Comparison of ENCODE assay signal across 11 mouse cellular contexts in the genomic region with DNA sequence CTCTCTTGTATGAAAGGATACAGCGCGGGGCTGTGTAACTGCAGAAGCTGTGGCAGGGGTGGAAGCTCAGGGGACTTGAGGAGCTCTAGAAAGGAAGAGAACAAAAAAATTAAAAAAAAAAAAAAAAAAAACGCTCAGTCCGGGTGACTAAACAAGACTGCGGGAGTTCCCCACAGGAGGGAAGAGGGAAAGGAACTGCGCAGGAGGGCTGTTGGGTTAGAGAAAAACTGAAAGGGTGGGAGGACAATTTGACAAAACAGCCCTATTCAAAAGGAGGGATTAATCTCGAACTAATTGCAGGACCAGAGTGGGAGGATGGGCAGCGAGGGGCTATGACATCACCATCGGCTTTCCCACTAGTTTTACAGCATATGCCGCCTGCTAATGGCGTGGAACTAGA. TPM values are rescaled to one million over a fixed set of nuclear protein-coding genes. Genes with fewer than 3 reads are reported as not detected.
DNase-seq lines count a peak whose midpoint lies in the region; ATAC-seq and TF ChIP-seq lines count a peak whose summit lies in the region.
"Had no signal": no experiment of that assay in that cellular context is flagged by ENCODE, and none has a peak within 500 bp of the region (broad histone marks: within the 10 kb centered on the region; RNA-seq: fewer than 3 reads in every experiment).

No protein-coding gene starts in this region.

- H3K9me3 ChIP-seq in hindbrain, embryonic 11.5 days (ENCODE audit: control insufficient read depth, low read length), result no peaks in the 10 kb centered on the region
- H3K9me3 ChIP-seq in hindbrain, embryonic 10.5 days, result no peaks in the 10 kb centered on the region
- H3K9me3 ChIP-seq in embryonic facial prominence, embryonic 14.5 days (ENCODE audit: control insufficient read depth, low read length), result no peaks in the 10 kb centered on the region
- H3K9me3 ChIP-seq in hindbrain, postnatal 0 days (ENCODE audit: low read length), result no peaks in the 10 kb centered on the region

- H3K4me1 ChIP-seq in hindbrain, embryonic 11.5 days (replicated peaks; ENCODE audit: control insufficient read depth, insufficient read depth, low read length), result no peaks in the 10 kb centered on the region
- peaks cover 5% of the 10 kb centered on the region; the same call in 1 of the 2 replicates for H3K4me1 ChIP-seq in hindbrain, embryonic 10.5 days (replicated peaks)
- no peaks in the 10 kb centered on the region; the same call in 1 of the 2 replicates for H3K4me1 ChIP-seq in embryonic facial prominence, embryonic 14.5 days (ENCODE audit: control insufficient read depth, insufficient read depth, low read length)
- H3K4me1 ChIP-seq in hindbrain, postnatal 0 days (ENCODE audit: insufficient read depth, low read length), result no peaks in the 10 kb centered on the region
- peaks cover 6% of the 10 kb centered on the region; the same call in 1 of the 2 replicates for H3K4me1 ChIP-seq in olfactory bulb, adult 2 months (ENCODE audit: control insufficient read depth, insufficient read depth, low read length)

- H3K9ac ChIP-seq in hindbrain, embryonic 11.5 days (ENCODE audit: low read depth, low read length), result no peak overlapping the region
- H3K9ac ChIP-seq in embryonic facial prominence, embryonic 14.5 days (ENCODE audit: low read depth, low read length), result no peak overlapping the region; the same call in 1 of the 2 replicates
- H3K9ac ChIP-seq in hindbrain, postnatal 0 days (replicated peaks; ENCODE audit: low read length), result no peak overlapping the region
- H3K9ac ChIP-seq: heart, embryonic 12.5 days had no signal

- no peak overlapping the region; the same call in 1 of the 2 replicates for H3K4me2 ChIP-seq in hindbrain, embryonic 11.5 days (replicated peaks; ENCODE audit: low read depth, low read length)
- peak overlapping the region; percentile 4; the same call in 1 of the 2 replicates for H3K4me2 ChIP-seq in embryonic facial prominence, embryonic 14.5 days (ENCODE audit: low read depth, low read length)
- peak overlapping the region; percentile 30; the same call in 1 of the 2 replicates for H3K4me2 ChIP-seq in hindbrain, postnatal 0 days (ENCODE audit: low read depth, low read length)
- H3K4me2 ChIP-seq: heart, embryonic 12.5 days had no signal

- H3K27me3 ChIP-seq in hindbrain, embryonic 11.5 days (ENCODE audit: control insufficient read depth, insufficient read depth, low read length), result no peaks in the 10 kb centered on the region
- H3K27me3 ChIP-seq in hindbrain, embryonic 10.5 days (ENCODE audit: insufficient read depth, poor library complexity, severe bottlenecking), result no peaks in the 10 kb centered on the region
- no peaks in the 10 kb centered on the region for H3K27me3 ChIP-seq in embryonic facial prominence, embryonic 14.5 days (replicated peaks; ENCODE audit: control insufficient read depth, insufficient read depth, low read length)
- H3K27me3 ChIP-seq in hindbrain, postnatal 0 days (ENCODE audit: insufficient read depth, low read length), result no peaks in the 10 kb centered on the region
- H3K27me3 ChIP-seq: heart, embryonic 12.5 days had no signal

- TF ChIP-seq CTCF in hindbrain, postnatal 0 days (IDR thresholded peaks at IDR 0.05; ENCODE audit: low read depth), result no peak
- no peak for TF ChIP-seq CTCF in olfactory bulb, adult 2 months (IDR thresholded peaks at IDR 0.05; ENCODE audit: insufficient read depth, low read depth, low read length)

- H3K4me3 ChIP-seq in hindbrain, embryonic 11.5 days (ENCODE audit: low read depth, low read length), result no peak overlapping the region
- no peak overlapping the region for H3K4me3 ChIP-seq in hindbrain, embryonic 10.5 days
- no peak overlapping the region for H3K4me3 ChIP-seq in embryonic facial prominence, embryonic 14.5 days (ENCODE audit: low read depth, low read length)
- H3K4me3 ChIP-seq in hindbrain, postnatal 0 days (ENCODE audit: low read length), result no peak overlapping the region
- no peak overlapping the region for H3K4me3 ChIP-seq in olfactory bulb, adult 2 months (ENCODE audit: insufficient read depth, low read depth, low read length)
- H3K4me3 ChIP-seq: heart, embryonic 12.5 days had no signal

- no peaks in the 10 kb centered on the region for H3K36me3 ChIP-seq in hindbrain, embryonic 11.5 days (ENCODE audit: control insufficient read depth, insufficient read depth, low read length)
- H3K36me3 ChIP-seq in hindbrain, embryonic 10.5 days, result no peaks in the 10 kb centered on the region
- H3K36me3 ChIP-seq in embryonic facial prominence, embryonic 14.5 days (ENCODE audit: control insufficient read depth, insufficient read depth, low read length), result no peaks in the 10 kb centered on the region
- H3K36me3 ChIP-seq in hindbrain, postnatal 0 days (ENCODE audit: insufficient read depth, low read length), result no peaks in the 10 kb centered on the region
- H3K36me3 ChIP-seq: heart, embryonic 12.5 days had no signal

- peak; percentile 18 for DNase-seq in hindbrain, embryonic 11.5 days (ENCODE audit: low spot score)
- DNase-seq in hindbrain, embryonic 10.5 days (ENCODE audit: low spot score), result no peak
- DNase-seq in embryonic facial prominence, embryonic 14.5 days (ENCODE audit: low spot score), result no peak
- no peak for DNase-seq in hindbrain, postnatal 0 days (ENCODE audit: low spot score)
- no peak for DNase-seq in thymus, postnatal 36 days
- DNase-seq in layer of hippocampus, adult 9-11 months, result no peak
- DNase-seq in layer of hippocampus, postnatal 14 days (ENCODE audit: low spot score in 2 of 2), result no peak
- DNase-seq: lung, adult 2 months had no signal

- 19% methylated on average over 11 of the region's 11 CpGs for WGBS in hindbrain, embryonic 11.5 days
- 26% methylated on average over 11 of the region's 11 CpGs for WGBS in hindbrain, embryonic 10.5 days
- 31% methylated on average over 11 of the region's 11 CpGs for WGBS in embryonic facial prominence, embryonic 14.5 days
- 11% methylated on average over 11 of the region's 11 CpGs for WGBS in hindbrain, postnatal 0 days
- 8% methylated on average over 11 of the region's 11 CpGs for WGBS in olfactory bulb, adult 2 months

- TF ChIP-seq POLR2A in olfactory bulb, adult 2 months (IDR thresholded peaks at IDR 0.05; ENCODE audit: insufficient read depth, low read depth, low read length), result no peak

- no peak for ATAC-seq in hindbrain, embryonic 11.5 days (ENCODE audit: low FRiP score)
- no peak for ATAC-seq in embryonic facial prominence, embryonic 14.5 days (ENCODE audit: low read depth)
- ATAC-seq in hindbrain, postnatal 0 days, result no peak

- no peak overlapping the region for H3K27ac ChIP-seq in hindbrain, embryonic 11.5 days (ENCODE audit: low read depth, low read length)
- no peak overlapping the region for H3K27ac ChIP-seq in hindbrain, embryonic 10.5 days
- no peak overlapping the region for H3K27ac ChIP-seq in embryonic facial prominence, embryonic 14.5 days (replicated peaks; ENCODE audit: low read depth, low read length)
- no peak overlapping the region for H3K27ac ChIP-seq in hindbrain, postnatal 0 days
- H3K27ac ChIP-seq in olfactory bulb, adult 2 months (ENCODE audit: insufficient read depth, low read depth, low read length), result peak overlapping the region; percentile 3; the same call in 1 of the 2 replicates
- H3K27ac ChIP-seq: kidney, postnatal 0 days had no signal

RNA-seq across cellular contexts. Expression of a gene that starts 21.0 kb away (rescaled TPM):
- 484 and 510 TPM in 2 replicates for polyA plus RNA-seq in hindbrain, embryonic 11.5 days (2014; fragmentation: Nextera tagmentation; extraction: Ambion mirVana)
- polyA plus RNA-seq in hindbrain, embryonic 10.5 days (2016; fragmentation: Nextera tagmentation; extraction: Ambion mirVana), result 516 and 585 TPM in 2 replicates
- 269 and 273 TPM in 2 replicates for polyA plus RNA-seq in embryonic facial prominence, embryonic 14.5 days (2014; fragmentation: Nextera tagmentation; extraction: Ambion mirVana)
- 106 and 109 TPM in 2 replicates for total RNA-seq in hindbrain, postnatal 0 days (2014; rRNA removed)
- polyA plus RNA-seq in hindbrain, postnatal 0 days (2015; fragmentation: Nextera tagmentation; extraction: Ambion mirVana), result 177 and 225 TPM in 2 replicates
- polyA plus RNA-seq in olfactory bulb, adult 2 months (2012; ENCODE audit: insufficient read depth, insufficient read length, low replicate concordance, missing spikeins), result not detected in 2 replicates
- 10 to 100 TPM; 29.8 to 45.3 TPM for total RNA-seq in layer of hippocampus, postnatal 14 days (2021)

RNA-seq across cellular contexts. Expression of a gene that starts 32.3 kb away (rescaled TPM):
- polyA plus RNA-seq in hindbrain, embryonic 11.5 days (2014; fragmentation: Nextera tagmentation; extraction: Ambion mirVana), result 91.1 and 95.3 TPM in 2 replicates
- 42.4 and 69.1 TPM in 2 replicates for polyA plus RNA-seq in hindbrain, embryonic 10.5 days (2016; fragmentation: Nextera tagmentation; extraction: Ambion mirVana)
- 58.4 and 62.4 TPM in 2 replicates for polyA plus RNA-seq in embryonic facial prominence, embryonic 14.5 days (2014; fragmentation: Nextera tagmentation; extraction: Ambion mirVana)
- 15.3 and 18.1 TPM in 2 replicates for total RNA-seq in hindbrain, postnatal 0 days (2014; rRNA removed)
- 44.1 and 49.1 TPM in 2 replicates for polyA plus RNA-seq in hindbrain, postnatal 0 days (2015; fragmentation: Nextera tagmentation; extraction: Ambion mirVana)
- 104 TPM in 1 of 2 replicates, not detected in the other for polyA plus RNA-seq in olfactory bulb, adult 2 months (2012; ENCODE audit: insufficient read depth, insufficient read length, low replicate concordance, missing spikeins)
- total RNA-seq in layer of hippocampus, postnatal 14 days (2021), result 10 to 100 TPM; 34.8 to 37.3 TPM

RNA-seq across cellular contexts. Expression of a gene that starts 39.0 kb away (rescaled TPM):
- 2.3 and 2.7 TPM in 2 replicates for polyA plus RNA-seq in hindbrain, embryonic 11.5 days (2014; fragmentation: Nextera tagmentation; extraction: Ambion mirVana)
- polyA plus RNA-seq in hindbrain, embryonic 10.5 days (2016; fragmentation: Nextera tagmentation; extraction: Ambion mirVana), result 3.8 and 4.7 TPM in 2 replicates
- polyA plus RNA-seq in embryonic facial prominence, embryonic 14.5 days (2014; fragmentation: Nextera tagmentation; extraction: Ambion mirVana), result 2.2 and 3.3 TPM in 2 replicates
- 20.3 and 26.0 TPM in 2 replicates for total RNA-seq in hindbrain, postnatal 0 days (2014; rRNA removed)
- 9.8 and 12.7 TPM in 2 replicates for polyA plus RNA-seq in hindbrain, postnatal 0 days (2015; fragmentation: Nextera tagmentation; extraction: Ambion mirVana)
- not detected in 2 replicates for polyA plus RNA-seq in olfactory bulb, adult 2 months (2012; ENCODE audit: insufficient read depth, insufficient read length, low replicate concordance, missing spikeins)
- 10 to 100 TPM; 16.9 to 19.8 TPM for total RNA-seq in layer of hippocampus, postnatal 14 days (2021)
